18 mouse cellular contexts compared by ENCODE assay signal in genomic region chr10:81399296-81399695, GRCm38 (mm10). TPM values are rescaled to one million over a fixed set of nuclear protein-coding genes. Genes with fewer than 3 reads are reported as not detected.
DNase-seq lines count a peak whose midpoint lies in the region; ATAC-seq lines count a peak whose summit lies in the region.
"Had no signal": no experiment of that assay in that cellular context is flagged by ENCODE, and none has a peak within 500 bp of the region (broad histone marks: within the 10 kb centered on the region; RNA-seq: fewer than 3 reads in every experiment).

No protein-coding gene starts in this region.

- 54% methylated on average over 5 of the region's 5 CpGs for WGBS in hindbrain, embryonic 10.5 days
- 68% methylated on average over 5 of the region's 5 CpGs for WGBS in hindbrain, embryonic 12.5 days
- WGBS in midbrain, embryonic 16.5 days: 66% methylated on average over 5 of the region's 5 CpGs
- WGBS in midbrain, embryonic 14.5 days: 68% methylated on average over 5 of the region's 5 CpGs

- no peak overlapping the region for H3K9ac ChIP-seq in hindbrain, embryonic 12.5 days
- H3K9ac ChIP-seq in midbrain, embryonic 16.5 days (ENCODE audit: low read depth, low read length): 0 out of 2 replicates have a peak overlapping the region, but pooled peaks have one; percentile 10
- H3K9ac ChIP-seq in midbrain, embryonic 14.5 days (replicated peaks; ENCODE audit: low read length): no peak overlapping the region
- H3K9ac ChIP-seq: heart, embryonic 12.5 days; liver, embryonic 13.5 days; stomach, embryonic 15.5 days had no signal

- DNase-seq in cerebellum, adult 11-12 months: peak; percentile 76
- no peak for DNase-seq in cerebellum, postnatal 14 days
- no peak for DNase-seq in hindbrain, embryonic 10.5 days (ENCODE audit: low spot score)
- DNase-seq in midbrain, embryonic 14.5 days: no peak
- no peak for DNase-seq in left cerebral cortex, adult 11 months (ENCODE audit: low spot score)
- no peak for DNase-seq in urinary bladder, adult 18-20 months (ENCODE audit: low spot score in 2 of 2)
- DNase-seq: cerebellum, postnatal 36 days; gastrocnemius, postnatal 36 days; liver, embryonic 13.5 days; right cerebral cortex, adult 18-20 months; spleen, adult 18-20 months had no signal

- no peak overlapping the region for H3K4me2 ChIP-seq in hindbrain, embryonic 12.5 days (replicated peaks)
- H3K4me2 ChIP-seq in midbrain, embryonic 16.5 days (ENCODE audit: low read length): 0 out of 2 replicates have a peak overlapping the region, but pooled peaks have one; percentile 3
- no peak overlapping the region for H3K4me2 ChIP-seq in midbrain, embryonic 14.5 days (ENCODE audit: low read length)
- H3K4me2 ChIP-seq: heart, embryonic 12.5 days; liver, embryonic 13.5 days; stomach, embryonic 15.5 days had no signal

- H3K27ac ChIP-seq in hindbrain, embryonic 10.5 days: peak overlapping the region; percentile 93
- no peak overlapping the region for H3K27ac ChIP-seq in hindbrain, embryonic 12.5 days
- H3K27ac ChIP-seq in midbrain, embryonic 16.5 days (ENCODE audit: low read length): no peak overlapping the region
- H3K27ac ChIP-seq in midbrain, embryonic 14.5 days (replicated peaks; ENCODE audit: low read depth, low read length): no peak overlapping the region
- H3K27ac ChIP-seq: liver, embryonic 13.5 days; stomach, embryonic 15.5 days had no signal

- peaks cover 64% of the 10 kb centered on the region for H3K27me3 ChIP-seq in hindbrain, embryonic 10.5 days (ENCODE audit: insufficient read depth, poor library complexity, severe bottlenecking)
- H3K27me3 ChIP-seq in hindbrain, embryonic 12.5 days: peaks cover 8% of the 10 kb centered on the region
- H3K27me3 ChIP-seq in midbrain, embryonic 16.5 days (ENCODE audit: control insufficient read depth, insufficient read depth, low read depth, low read length): no peaks in the 10 kb centered on the region
- no peaks in the 10 kb centered on the region for H3K27me3 ChIP-seq in midbrain, embryonic 14.5 days (ENCODE audit: control insufficient read depth, insufficient read depth, low read length)
- H3K27me3 ChIP-seq: heart, embryonic 12.5 days; stomach, embryonic 15.5 days had no signal

- ATAC-seq in hindbrain, embryonic 12.5 days (ENCODE audit: low FRiP score): no peak
- no peak for ATAC-seq in midbrain, embryonic 16.5 days
- ATAC-seq in midbrain, embryonic 14.5 days (ENCODE audit: low FRiP score, low TSS enrichment): no peak
- ATAC-seq: CD4-positive, CD25-positive, alpha-beta regulatory T cell, adult 4 months; intestine, embryonic 16.5 days had no signal

- peaks cover 11% of the 10 kb centered on the region for H3K36me3 ChIP-seq in hindbrain, embryonic 10.5 days
- peaks cover 18% of the 10 kb centered on the region for H3K36me3 ChIP-seq in hindbrain, embryonic 12.5 days
- H3K36me3 ChIP-seq in midbrain, embryonic 16.5 days (ENCODE audit: control insufficient read depth, insufficient read depth, low read length): peaks cover 16% of the 10 kb centered on the region
- peaks cover 20% of the 10 kb centered on the region for H3K36me3 ChIP-seq in midbrain, embryonic 14.5 days (ENCODE audit: control insufficient read depth, insufficient read depth, low read length)

- H3K9me3 ChIP-seq in hindbrain, embryonic 10.5 days: no peaks in the 10 kb centered on the region
- no peaks in the 10 kb centered on the region for H3K9me3 ChIP-seq in hindbrain, embryonic 12.5 days (replicated peaks)
- H3K9me3 ChIP-seq in midbrain, embryonic 16.5 days (replicated peaks; ENCODE audit: control insufficient read depth, low read length, poor library complexity, severe bottlenecking): no peaks in the 10 kb centered on the region
- no peaks in the 10 kb centered on the region for H3K9me3 ChIP-seq in midbrain, embryonic 14.5 days (ENCODE audit: control insufficient read depth, low read length)
- H3K9me3 ChIP-seq: heart, embryonic 12.5 days; liver, embryonic 13.5 days; stomach, embryonic 15.5 days had no signal

- peak overlapping the region; percentile 0; the same call in 1 of the 2 replicates for H3K4me3 ChIP-seq in hindbrain, embryonic 10.5 days
- H3K4me3 ChIP-seq in hindbrain, embryonic 12.5 days: no peak overlapping the region
- no peak overlapping the region for H3K4me3 ChIP-seq in midbrain, embryonic 16.5 days (ENCODE audit: low read depth, low read length)
- no peak overlapping the region for H3K4me3 ChIP-seq in midbrain, embryonic 14.5 days (replicated peaks; ENCODE audit: low read depth, low read length)
- H3K4me3 ChIP-seq: erythroblast, embryonic 14.5 days; heart, embryonic 12.5 days; liver, embryonic 13.5 days; stomach, embryonic 15.5 days had no signal

- H3K4me1 ChIP-seq in hindbrain, embryonic 10.5 days (replicated peaks): peaks cover 78% of the 10 kb centered on the region
- H3K4me1 ChIP-seq in hindbrain, embryonic 12.5 days: peaks cover 69% of the 10 kb centered on the region
- H3K4me1 ChIP-seq in midbrain, embryonic 16.5 days (ENCODE audit: control insufficient read depth, insufficient read depth, low read length): peaks cover 22% of the 10 kb centered on the region
- peaks cover 27% of the 10 kb centered on the region for H3K4me1 ChIP-seq in midbrain, embryonic 14.5 days (ENCODE audit: control insufficient read depth, insufficient read depth, low read length)

RNA-seq across cellular contexts. Expression of gene Smim24, which starts 6.4 kb away (rescaled TPM):
- 2.7 and 3.0 TPM in 2 replicates for polyA plus RNA-seq in hindbrain, embryonic 10.5 days (2016; fragmentation: Nextera tagmentation; extraction: Ambion mirVana)
- polyA plus RNA-seq in hindbrain, embryonic 12.5 days (2016; fragmentation: Nextera tagmentation; extraction: Ambion mirVana): 1.9 and 2.7 TPM in 2 replicates
- 1.2 and 1.4 TPM in 2 replicates for polyA plus RNA-seq in midbrain, embryonic 16.5 days (2015; fragmentation: Nextera tagmentation; extraction: Ambion mirVana)
- 1.0 and 1.2 TPM in 2 replicates for polyA plus RNA-seq in midbrain, embryonic 14.5 days (2014; fragmentation: Nextera tagmentation; extraction: Ambion mirVana)
- polyA plus RNA-seq: erythroblast, embryonic 14.5 days had no signal

RNA-seq across cellular contexts. Expression of gene Gm48552, which starts 10.5 kb away (rescaled TPM):
- 1.0 and 2.5 TPM in 2 replicates for polyA plus RNA-seq in hindbrain, embryonic 10.5 days (2016; fragmentation: Nextera tagmentation; extraction: Ambion mirVana)
- polyA plus RNA-seq in hindbrain, embryonic 12.5 days (2016; fragmentation: Nextera tagmentation; extraction: Ambion mirVana): 1.1 and 2.4 TPM in 2 replicates
- 2.3 and 3.3 TPM in 2 replicates for polyA plus RNA-seq in midbrain, embryonic 16.5 days (2015; fragmentation: Nextera tagmentation; extraction: Ambion mirVana)
- 1.3 and 2.9 TPM in 2 replicates for polyA plus RNA-seq in midbrain, embryonic 14.5 days (2014; fragmentation: Nextera tagmentation; extraction: Ambion mirVana)

RNA-seq across cellular contexts. Expression of gene Gm48551, which starts 15.0 kb away (rescaled TPM):
- polyA plus RNA-seq in hindbrain, embryonic 10.5 days (2016; fragmentation: Nextera tagmentation; extraction: Ambion mirVana): 4.0 and 4.8 TPM in 2 replicates
- polyA plus RNA-seq in hindbrain, embryonic 12.5 days (2016; fragmentation: Nextera tagmentation; extraction: Ambion mirVana): 5.7 and 5.9 TPM in 2 replicates
- 6.1 and 8.2 TPM in 2 replicates for polyA plus RNA-seq in midbrain, embryonic 16.5 days (2015; fragmentation: Nextera tagmentation; extraction: Ambion mirVana)
- polyA plus RNA-seq in midbrain, embryonic 14.5 days (2014; fragmentation: Nextera tagmentation; extraction: Ambion mirVana): 4.5 and 8.2 TPM in 2 replicates

RNA-seq across cellular contexts. Expression of gene Dohh, which starts 15.1 kb away (rescaled TPM):
- polyA plus RNA-seq in hindbrain, embryonic 10.5 days (2016; fragmentation: Nextera tagmentation; extraction: Ambion mirVana): 95.8 and 98.2 TPM in 2 replicates
- 62.7 and 67.5 TPM in 2 replicates for polyA plus RNA-seq in hindbrain, embryonic 12.5 days (2016; fragmentation: Nextera tagmentation; extraction: Ambion mirVana)
- 77.5 and 86.2 TPM in 2 replicates for polyA plus RNA-seq in midbrain, embryonic 16.5 days (2015; fragmentation: Nextera tagmentation; extraction: Ambion mirVana)
- polyA plus RNA-seq in midbrain, embryonic 14.5 days (2014; fragmentation: Nextera tagmentation; extraction: Ambion mirVana): 59.5 and 79.6 TPM in 2 replicates

RNA-seq across cellular contexts. Expression of gene Fzr1, which starts 21.0 kb away (rescaled TPM):
- 138 and 143 TPM in 2 replicates for polyA plus RNA-seq in hindbrain, embryonic 10.5 days (2016; fragmentation: Nextera tagmentation; extraction: Ambion mirVana)
- 132 and 134 TPM in 2 replicates for polyA plus RNA-seq in hindbrain, embryonic 12.5 days (2016; fragmentation: Nextera tagmentation; extraction: Ambion mirVana)
- polyA plus RNA-seq in midbrain, embryonic 16.5 days (2015; fragmentation: Nextera tagmentation; extraction: Ambion mirVana): 145 and 146 TPM in 2 replicates
- 122 and 146 TPM in 2 replicates for polyA plus RNA-seq in midbrain, embryonic 14.5 days (2014; fragmentation: Nextera tagmentation; extraction: Ambion mirVana)
